Mouse (Mus musculus) G1E (cell line): Measurements from ENCODE around the gene Ppp2ca.

Experiments
- CTCF ChIP-seq: IDR thresholded peaks from 2 replicates; pipeline ENCODE4 v1.5.1; 2012; ENCODE audit warnings: low read depth, low read length, inconsistent platforms, mixed read lengths
- GATA1 ChIP-seq: IDR thresholded peaks from 2 replicates; pipeline ENCODE4 v1.6.1; 2012; ENCODE audit warnings: borderline replicate concordance, low read length, inconsistent platforms, mixed read lengths

GRCm38 (mm10) chr11:52074626-52075470, 23.6 kb upstream of the Ppp2ca start:
- TF ChIP-seq CTCF (no peak), GATA1 (no peak)
